Mouse (Mus musculus) liver, adult 2 months (tissue): ENCODE results near the gene Npas2.

Source experiments
- CTCF ChIP-seq: fragments of 200-500 bp; IDR thresholded peaks from 2 replicates; pipeline ENCODE4 v1.5.1; 2011; ENCODE audit warnings: low read depth, low read length, control low read depth
- POLR2A ChIP-seq: fragments of 200-500 bp; IDR thresholded peaks from 2 replicates; pipeline ENCODE4 v1.6.1; 2011; ENCODE audit warnings: low read length, control low read depth; ENCODE audit not compliant: insufficient read depth; ENCODE audit errors: extremely low read depth

- TF ChIP-seq CTCF (no peak), POLR2A (no peak)
These were observed 36.5 kb downstream of the Npas2 start for GRCm38 (mm10) chr1:39230021-39230420.
